Mouse (Mus musculus) bone marrow, adult 2 months (tissue): ENCODE measurements around the gene Gpr35.
A peak's percentile ranks its signal among the peaks of the same experiment; 100 is the strongest.

ENCODE experiments used
- CTCF ChIP-seq: fragments of 200-500 bp; IDR thresholded peaks from 2 replicates; pipeline ENCODE4 v1.5.1; 2011; ENCODE audit warnings: low read length, control low read depth; ENCODE audit not compliant: control insufficient read depth, insufficient read depth
- POLR2A ChIP-seq: fragments of 200-500 bp; IDR thresholded peaks from 2 replicates; pipeline ENCODE4 v1.6.1; 2011; ENCODE audit warnings: low read depth, mild to moderate bottlenecking, control low read depth, low read length, borderline replicate concordance; ENCODE audit not compliant: control insufficient read depth

DNA sequence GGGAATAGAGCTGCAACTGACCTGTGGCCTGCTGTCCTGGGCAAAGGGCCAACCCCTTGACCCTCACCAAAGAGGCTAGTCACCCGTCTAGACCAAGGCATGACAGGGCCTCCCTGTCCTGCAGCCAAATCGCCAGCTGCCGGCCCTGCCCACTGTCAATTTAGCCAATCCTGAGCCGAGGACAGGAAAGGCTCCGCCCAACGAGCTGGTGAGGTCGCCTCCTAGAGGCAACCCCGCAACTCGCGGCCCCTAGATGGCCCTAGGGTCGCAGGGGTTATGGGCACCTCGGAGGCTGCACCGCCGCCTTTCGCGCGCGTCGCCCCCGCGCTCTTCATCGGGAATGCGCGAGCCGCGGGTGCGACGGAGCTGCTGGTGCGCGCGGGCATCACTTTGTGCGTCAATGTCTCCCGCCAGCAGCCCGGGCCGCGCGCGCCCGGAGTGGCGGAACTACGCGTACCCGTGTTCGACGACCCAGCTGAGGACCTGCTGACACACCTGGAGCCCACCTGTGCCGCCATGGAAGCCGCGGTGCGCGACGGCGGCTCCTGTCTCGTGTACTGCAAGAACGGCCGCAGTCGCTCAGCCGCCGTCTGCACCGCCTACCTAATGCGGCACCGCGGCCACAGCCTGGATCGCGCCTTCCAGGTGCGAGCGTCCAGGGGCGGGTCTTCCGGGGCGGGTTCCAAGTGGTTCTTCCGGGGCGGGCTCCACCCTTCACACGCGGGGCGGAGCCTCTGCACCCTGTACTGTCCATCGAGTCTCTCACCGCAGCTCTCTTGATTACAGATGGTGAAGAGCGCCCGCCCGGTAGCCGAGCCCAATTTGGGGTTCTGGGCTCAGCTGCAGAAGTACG is 43.7 kb upstream of the Gpr35 start, which contains the start of gene Dusp28:
- TF ChIP-seq CTCF, result peak; percentile 58; the same call in 1 of the 2 replicates
- TF ChIP-seq POLR2A, result peak; percentile 80; the same call in 1 of the 2 replicates
